Mouse (Mus musculus) heart, postnatal 25 days (tissue): ENCODE results near the gene Slfn3. TPM values are rescaled to one million over a fixed set of nuclear protein-coding genes. Genes with fewer than 3 reads are reported as not detected.

Experiments used
- DNase-seq: peaks from one replicate; pipeline ENCODE4 v3.0.0; 2022; ENCODE audit warnings: low spot score
- intact Hi-C: fragments of 180-260 bp; cut with DNase I; formaldehyde crosslinking; loops from one replicate; pipeline ENCODE4 v1.15.1; 2025
- total RNA-seq, 2 experiments: library from RNA; stranded (reverse); gene quantifications; 2 replicates each; pipeline ENCODE4 v1.2.3; 2021

Slfn3 gene
- total RNA-seq, 2 experiments from 2014 or later, result 2.3 to 4.0 TPM

DNA sequence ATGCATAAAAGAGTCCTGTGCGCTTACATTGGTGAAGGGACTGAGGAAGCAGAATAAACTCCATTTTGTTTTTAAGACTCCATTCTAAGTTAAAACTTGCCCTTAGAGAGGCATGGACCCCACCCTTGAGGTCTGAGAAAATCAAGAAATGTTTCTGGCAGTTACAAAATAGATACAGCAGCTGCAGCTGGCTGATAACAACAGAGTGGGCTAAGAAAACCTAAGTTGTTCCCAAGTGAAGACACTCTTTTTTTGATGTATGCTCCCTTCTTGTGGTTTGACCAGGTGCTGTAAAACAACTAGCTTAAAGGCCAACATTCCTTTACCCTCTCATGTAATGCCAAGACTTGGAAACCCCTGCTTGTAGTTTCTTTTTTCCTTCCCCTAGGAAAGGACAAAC is 71.5 kb downstream of the Slfn3 start:
- intact Hi-C loops, result no loop called here
- no peak for DNase-seq

DNA sequence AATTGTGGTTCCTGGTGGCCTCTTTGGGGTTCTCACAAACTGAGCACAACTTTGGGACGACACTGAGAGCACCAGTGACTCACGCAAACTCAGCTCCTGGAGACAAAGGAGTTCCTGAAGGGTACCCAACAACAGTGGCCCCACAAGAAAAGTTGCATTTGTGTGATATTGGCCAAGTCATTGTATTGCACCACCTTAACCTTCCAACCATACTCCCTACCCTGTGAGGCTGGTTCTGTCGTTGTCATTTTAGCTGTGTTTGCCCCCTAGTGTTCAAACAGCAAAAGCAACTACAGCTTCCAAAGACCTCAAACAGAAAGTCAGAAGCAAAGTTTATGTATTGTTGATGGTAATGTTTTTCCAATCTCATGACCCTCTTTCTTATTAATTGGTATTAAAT is 72.0 kb downstream of the Slfn3 start:
- DNase-seq, result no peak
- intact Hi-C loops, result no loop called here

Other genes starting within 250 kb of the Slfn3 start
- gene Slfn5, start 240.0 kb upstream of the Slfn3 start, total RNA-seq, result 10 to 100 TPM; 60.8 to 70.3 TPM
- gene Slfn9, start 199.5 kb upstream of the Slfn3 start, total RNA-seq, result 1 to 10 TPM; 1.1 to 1.5 TPM
- gene Slfn8, start 170.5 kb upstream of the Slfn3 start, total RNA-seq, result under 1 TPM; 0.55 to 0.89 TPM
- gene Slfn2, start 126.2 kb upstream of the Slfn3 start, total RNA-seq, result 1 to 10 TPM; 3.2 to 3.8 TPM
- gene Slfn1, start 74.5 kb upstream of the Slfn3 start, total RNA-seq, result under 1 TPM; 0.13 to 0.28 TPM
- under 1 TPM; 0.10 to 0.31 TPM for gene Slfn4, start 16.1 kb upstream of the Slfn3 start, total RNA-seq
- gene Slfn14, start 95.4 kb downstream of the Slfn3 start, total RNA-seq, result under 1 TPM; 0.08 to 0.11 TPM
- gene Ap2b1, start 107.7 kb downstream of the Slfn3 start, total RNA-seq, result 10 to 100 TPM; 41.2 to 48.3 TPM
- gene Pex12, start 111.3 kb downstream of the Slfn3 start, total RNA-seq, result 1 to 10 TPM; 5.7 to 6.5 TPM
- 10 to 100 TPM; 49.6 to 60.1 TPM for gene Rasl10b, start 217.8 kb downstream of the Slfn3 start, total RNA-seq
- not detected for gene Gas2l2, start 238.1 kb downstream of the Slfn3 start, total RNA-seq
- not detected for gene 1700020L24Rik, start 246.3 kb downstream of the Slfn3 start, total RNA-seq